Mouse (Mus musculus) cerebellum, postnatal 36 days (tissue): Measurements from ENCODE around the gene Myh7.
"Not testable (repeated sequence)": the region's sequence is repeated elsewhere in the genome, so short reads cannot be mapped to it uniquely, and the experiment has no call there.

Experiments used
- DNase-seq, 2 experiments: peaks; one replicate each; pipeline ENCODE4 v3.0.0; 2021 to 2022; ENCODE audit warnings: mixed read lengths in 2 of 2

Myh7 gene

GRCm38 (mm10) chr14:54967874-54968273 lies 26.6 kb downstream of the Myh7 start:
- DNase-seq: no peak

- DNase-seq: no peak
Measured at GRCm38 (mm10) chr14:54966320-54966977, 28.0 kb downstream of the Myh7 start, which contains the start of gene Myh6. Gene Myh6 (minus strand): TSS chr14:54966927.

- no peak for DNase-seq
Measured at GRCm38 (mm10) chr14:54965631-54966030, 28.8 kb downstream of the Myh7 start.

- no peak for DNase-seq
Measured at GRCm38 (mm10) chr14:54965044-54965443, 29.4 kb downstream of the Myh7 start.

- DNase-seq: no peak
Measured at GRCm38 (mm10) chr14:54963727-54964126, 30.7 kb downstream of the Myh7 start.

- DNase-seq: no peak
Measured at GRCm38 (mm10) chr14:54962714-54963113, 31.7 kb downstream of the Myh7 start.

- no peak for DNase-seq
Measured at GRCm38 (mm10) chr14:54961487-54961886, 32.9 kb downstream of the Myh7 start.

- no peak for DNase-seq
Measured at GRCm38 (mm10) chr14:54960769-54961168, 33.7 kb downstream of the Myh7 start.

GRCm38 (mm10) chr14:54959853-54960613 lies 34.4 kb downstream of the Myh7 start:
- not testable (repeated sequence) for DNase-seq

GRCm38 (mm10) chr14:54959197-54959596 lies 35.2 kb downstream of the Myh7 start:
- no peak for DNase-seq

- no peak for DNase-seq
Measured at GRCm38 (mm10) chr14:54958503-54958902, 35.9 kb downstream of the Myh7 start.

- DNase-seq: no peak
Measured at GRCm38 (mm10) chr14:54956533-54956932, 37.9 kb downstream of the Myh7 start.

GRCm38 (mm10) chr14:54955481-54955880 lies 38.9 kb downstream of the Myh7 start:
- DNase-seq: no peak

- DNase-seq: no peak
Measured at GRCm38 (mm10) chr14:54954474-54954873, 40.0 kb downstream of the Myh7 start.

GRCm38 (mm10) chr14:54953664-54954206 lies 40.7 kb downstream of the Myh7 start:
- DNase-seq: no peak

- no peak for DNase-seq
Measured at GRCm38 (mm10) chr14:54951587-54951986, 42.8 kb downstream of the Myh7 start.

- no peak for DNase-seq
Measured at GRCm38 (mm10) chr14:54950493-54950892, 43.9 kb downstream of the Myh7 start.

- DNase-seq: no peak
Measured at GRCm38 (mm10) chr14:54948781-54949180, 45.6 kb downstream of the Myh7 start.

- not testable (repeated sequence) for DNase-seq
Measured at GRCm38 (mm10) chr14:54947008-54947407, 47.4 kb downstream of the Myh7 start.

- DNase-seq: no peak
Measured at GRCm38 (mm10) chr14:54945975-54946704, 48.3 kb downstream of the Myh7 start.

GRCm38 (mm10) chr14:54944939-54945338 lies 49.5 kb downstream of the Myh7 start:
- DNase-seq: no peak

GRCm38 (mm10) chr14:54943971-54944370 lies 50.5 kb downstream of the Myh7 start:
- no peak for DNase-seq

- no peak for DNase-seq
Measured at GRCm38 (mm10) chr14:54942479-54942878, 51.9 kb downstream of the Myh7 start.
